Mouse (Mus musculus): Measurements from ENCODE around the gene Popdc3. TPM values are rescaled to one million over a fixed set of nuclear protein-coding genes. Genes with fewer than 3 reads are reported as not detected.

The Popdc3 gene
- polyA plus RNA-seq, 1 experiment from 2014 or later, result 1.7 TPM

GRCm38 (mm10) chr10:45210201-45210600 is 32.3 kb downstream of the Popdc3 start:
- Histone ChIP-seq H3K4me1 (no peaks in the 10 kb centered on the region), H3K9me3 (peaks cover 4% of the 10 kb centered on the region; the same call in 1 of the 2 replicates), H3K27ac (no peak overlapping the region), H3K4me2 (replicated peaks) (no peak overlapping the region), H3K9ac (no peak overlapping the region), H3K36me3 (no peaks in the 10 kb centered on the region), H3K4me3 (no peak overlapping the region), H3K27me3 (no peaks in the 10 kb centered on the region)
- no peak for ATAC-seq (ENCODE audit: low FRiP score, low read depth)

GRCm38 (mm10) chr10:45216676-45217075 is 38.8 kb downstream of the Popdc3 start:
- WGBS, result 84% methylated on average over 7 of the region's 7 CpGs
- no peaks in the 10 kb centered on the region for H3K27me3 ChIP-seq
- H3K36me3 ChIP-seq, result no peaks in the 10 kb centered on the region
- no peak overlapping the region for H3K27ac ChIP-seq
- no peaks in the 10 kb centered on the region for H3K4me1 ChIP-seq
- H3K4me3 ChIP-seq, result no peak overlapping the region
- H3K4me2 ChIP-seq (replicated peaks), result no peak overlapping the region
- H3K9ac ChIP-seq, result no peak overlapping the region
- no peak for ATAC-seq (ENCODE audit: low FRiP score, low read depth)
- H3K9me3 ChIP-seq, result no peaks in the 10 kb centered on the region

GRCm38 (mm10) chr10:45229954-45230353 is 52.1 kb downstream of the Popdc3 start:
- no peaks in the 10 kb centered on the region for H3K27me3 ChIP-seq
- peak; percentile 76; the same call in 1 of the 2 replicates for ATAC-seq (ENCODE audit: low FRiP score, low read depth)
- H3K9ac ChIP-seq, result no peak overlapping the region
- H3K4me3 ChIP-seq, result no peak overlapping the region
- H3K36me3 ChIP-seq, result no peaks in the 10 kb centered on the region
- H3K9me3 ChIP-seq, result no peaks in the 10 kb centered on the region
- H3K27ac ChIP-seq, result no peak overlapping the region
- WGBS, result 5% methylated on average over 4 of the region's 4 CpGs
- peak overlapping the region; percentile 2; the same call in 1 of the 2 replicates for H3K4me2 ChIP-seq (replicated peaks)
- peaks cover 15% of the 10 kb centered on the region for H3K4me1 ChIP-seq

GRCm38 (mm10) chr10:45233351-45233750 is 55.5 kb downstream of the Popdc3 start:
- H3K4me2 ChIP-seq (replicated peaks), result no peak overlapping the region
- peaks cover 15% of the 10 kb centered on the region for H3K4me1 ChIP-seq
- no peak for ATAC-seq (ENCODE audit: low FRiP score, low read depth)
- no peak overlapping the region for H3K4me3 ChIP-seq
- WGBS, result 65% methylated on average over 6 of the region's 6 CpGs
- no peaks in the 10 kb centered on the region for H3K36me3 ChIP-seq
- H3K27ac ChIP-seq, result no peak overlapping the region
- no peak overlapping the region for H3K9ac ChIP-seq
- no peaks in the 10 kb centered on the region for H3K9me3 ChIP-seq
- H3K27me3 ChIP-seq, result no peaks in the 10 kb centered on the region

- H3K9ac ChIP-seq, result no peak overlapping the region
- no peaks in the 10 kb centered on the region for H3K9me3 ChIP-seq
- H3K36me3 ChIP-seq, result no peaks in the 10 kb centered on the region
- H3K27me3 ChIP-seq, result no peaks in the 10 kb centered on the region
- H3K4me2 ChIP-seq (replicated peaks), result no peak overlapping the region
- H3K4me3 ChIP-seq, result no peak overlapping the region
- no peak for ATAC-seq (ENCODE audit: low FRiP score, low read depth)
- no peak overlapping the region for H3K27ac ChIP-seq
- WGBS, result 77% methylated on average over 3 of the region's 3 CpGs
- H3K4me1 ChIP-seq, result no peaks in the 10 kb centered on the region
Observed at GRCm38 (mm10) chr10:45236304-45236703, 58.4 kb downstream of the Popdc3 start.

GRCm38 (mm10) chr10:45237492-45237891 is 59.6 kb downstream of the Popdc3 start:
- Histone ChIP-seq H3K27ac (no peak overlapping the region), H3K4me3 (no peak overlapping the region), H3K36me3 (no peaks in the 10 kb centered on the region), H3K4me2 (replicated peaks) (no peak overlapping the region), H3K9ac (no peak overlapping the region), H3K27me3 (no peaks in the 10 kb centered on the region), H3K4me1 (no peaks in the 10 kb centered on the region), H3K9me3 (no peaks in the 10 kb centered on the region)
- WGBS, result 81% methylated on average over 5 of the region's 5 CpGs
- ATAC-seq (ENCODE audit: low FRiP score, low read depth), result no peak

GRCm38 (mm10) chr10:45260477-45260876 is 82.6 kb downstream of the Popdc3 start:
- ATAC-seq (ENCODE audit: low FRiP score, low read depth), result no peak
- no peak overlapping the region for H3K4me3 ChIP-seq
- 0 out of 2 replicates have a peak, but pooled peaks cover 2% of the 10 kb centered on the region for H3K27me3 ChIP-seq
- H3K36me3 ChIP-seq, result no peaks in the 10 kb centered on the region
- H3K9ac ChIP-seq, result no peak overlapping the region
- H3K27ac ChIP-seq, result no peak overlapping the region
- peaks cover 10% of the 10 kb centered on the region for H3K9me3 ChIP-seq
- H3K4me2 ChIP-seq (replicated peaks), result no peak overlapping the region
- H3K4me1 ChIP-seq, result peaks cover 7% of the 10 kb centered on the region
- 88% methylated on average over 1 of the region's 1 CpGs for WGBS

- Histone ChIP-seq H3K4me3 (no peak overlapping the region), H3K4me1 (peaks cover 7% of the 10 kb centered on the region), H3K27ac (no peak overlapping the region), H3K9me3 (no peaks in the 10 kb centered on the region), H3K36me3 (no peaks in the 10 kb centered on the region), H3K9ac (no peak overlapping the region), H3K4me2 (replicated peaks) (no peak overlapping the region), H3K27me3 (0 out of 2 replicates have a peak, but pooled peaks cover 2% of the 10 kb centered on the region)
- ATAC-seq (ENCODE audit: low FRiP score, low read depth), result 0 out of 2 replicates have a peak, but pooled peaks have one; percentile 15
- 47% methylated on average over 3 of the region's 3 CpGs for WGBS
Observed at GRCm38 (mm10) chr10:45262126-45262525, 84.2 kb downstream of the Popdc3 start.

- Histone ChIP-seq H3K36me3 (no peaks in the 10 kb centered on the region), H3K4me2 (replicated peaks) (no peak overlapping the region), H3K9ac (no peak overlapping the region), H3K9me3 (peaks cover 4% of the 10 kb centered on the region; the same call in 1 of the 2 replicates), H3K4me1 (peaks cover 4% of the 10 kb centered on the region), H3K27ac (0 out of 2 replicates have a peak overlapping the region, but pooled peaks have one; percentile 6), H3K27me3 (no peaks in the 10 kb centered on the region), H3K4me3 (no peak overlapping the region)
- no peak for ATAC-seq (ENCODE audit: low FRiP score, low read depth)
- 25% methylated on average over 3 of the region's 3 CpGs for WGBS
Observed at GRCm38 (mm10) chr10:45276499-45276898, 98.6 kb downstream of the Popdc3 start.

- H3K9ac ChIP-seq, result no peak overlapping the region
- no peaks in the 10 kb centered on the region for H3K27me3 ChIP-seq
- ATAC-seq (ENCODE audit: low FRiP score, low read depth), result no peak
- H3K4me1 ChIP-seq, result peaks cover 4% of the 10 kb centered on the region
- no peak overlapping the region for H3K4me2 ChIP-seq (replicated peaks)
- no peak overlapping the region for H3K4me3 ChIP-seq
- H3K36me3 ChIP-seq, result no peaks in the 10 kb centered on the region
- 92% methylated on average over 5 of the region's 5 CpGs for WGBS
- no peaks in the 10 kb centered on the region for H3K9me3 ChIP-seq
- H3K27ac ChIP-seq, result 0 out of 2 replicates have a peak overlapping the region, but pooled peaks have one; percentile 6
Observed at GRCm38 (mm10) chr10:45276995-45277394, 99.1 kb downstream of the Popdc3 start.

GRCm38 (mm10) chr10:45285651-45286050 is 107.8 kb downstream of the Popdc3 start:
- no peak for ATAC-seq (ENCODE audit: low FRiP score, low read depth)
- Histone ChIP-seq H3K36me3 (no peaks in the 10 kb centered on the region), H3K4me1 (peaks cover 7% of the 10 kb centered on the region; the same call in 1 of the 2 replicates), H3K9ac (no peak overlapping the region), H3K9me3 (no peaks in the 10 kb centered on the region), H3K27me3 (peaks cover 23% of the 10 kb centered on the region), H3K27ac (no peak overlapping the region), H3K4me2 (replicated peaks) (no peak overlapping the region), H3K4me3 (no peak overlapping the region)
- WGBS, result 80% methylated on average over 5 of the region's 5 CpGs

GRCm38 (mm10) chr10:45288351-45288750 is 110.5 kb downstream of the Popdc3 start:
- Histone ChIP-seq H3K27ac (no peak overlapping the region), H3K4me2 (replicated peaks) (peak overlapping the region; percentile 97; the same call in 1 of the 2 replicates), H3K36me3 (no peaks in the 10 kb centered on the region), H3K4me1 (peaks cover 7% of the 10 kb centered on the region; the same call in 1 of the 2 replicates), H3K4me3 (no peak overlapping the region), H3K27me3 (peaks cover 29% of the 10 kb centered on the region), H3K9me3 (no peaks in the 10 kb centered on the region), H3K9ac (no peak overlapping the region)
- 35% methylated on average over 7 of the region's 7 CpGs for WGBS
- ATAC-seq (ENCODE audit: low FRiP score, low read depth), result no peak

All from limb, embryonic 13.5 days (tissue).